Mouse (Mus musculus): ENCODE data around the gene Ncoa1. TPM values are rescaled to one million over a fixed set of nuclear protein-coding genes. Genes with fewer than 3 reads are reported as not detected.

Gene Ncoa1
- total and polyA plus RNA-seq, 2 experiments, result 9.3 TPM

GRCm38 (mm10) chr12:4480250-4480649, 3.3 kb upstream of the Ncoa1 start:
- Histone ChIP-seq H3K4me3 (ENCODE audit: insufficient read depth, low read depth, low read length) (no peak overlapping the region), H3K79me2 (ENCODE audit: control insufficient read depth, insufficient read depth, low read length) (peaks cover 15% of the 10 kb centered on the region), H3K27ac (replicated peaks; ENCODE audit: insufficient read depth, low read depth, low read length) (no peak overlapping the region), H3K27me3 (ENCODE audit: control insufficient read depth, insufficient read depth, low read length) (no peaks in the 10 kb centered on the region), H3K9ac (ENCODE audit: low read depth, low read length) (no peak overlapping the region), H3K36me3 (ENCODE audit: control insufficient read depth, insufficient read depth, low read length) (no peaks in the 10 kb centered on the region), H3K4me1 (ENCODE audit: control insufficient read depth, insufficient read depth, low read length) (peaks cover 4% of the 10 kb centered on the region)
- 90% methylated on average over 4 of the region's 4 CpGs for WGBS
- no peak for DNase-seq (ENCODE audit: extremely low read depth, low read depth, low spot score)
- TF ChIP-seq CTCF (IDR thresholded peaks at IDR 0.05; ENCODE audit: low read depth, low read length) (no peak), POLR2A (IDR thresholded peaks at IDR 0.05; ENCODE audit: extremely low read depth, insufficient read depth, low read length) (no peak)

- DNase-seq (ENCODE audit: extremely low read depth, low read depth, low spot score), result no peak
- Histone ChIP-seq H3K27me3 (ENCODE audit: control insufficient read depth, insufficient read depth, low read length) (no peaks in the 10 kb centered on the region), H3K4me1 (ENCODE audit: control insufficient read depth, insufficient read depth, low read length) (peaks cover 4% of the 10 kb centered on the region), H3K9ac (ENCODE audit: low read depth, low read length) (no peak overlapping the region), H3K79me2 (ENCODE audit: control insufficient read depth, insufficient read depth, low read length) (peaks cover 15% of the 10 kb centered on the region), H3K4me3 (ENCODE audit: insufficient read depth, low read depth, low read length) (no peak overlapping the region), H3K36me3 (ENCODE audit: control insufficient read depth, insufficient read depth, low read length) (no peaks in the 10 kb centered on the region), H3K27ac (replicated peaks; ENCODE audit: insufficient read depth, low read depth, low read length) (no peak overlapping the region)
- WGBS, result 92% methylated on average over 3 of the region's 3 CpGs
- TF ChIP-seq CTCF (IDR thresholded peaks at IDR 0.05; ENCODE audit: low read depth, low read length) (no peak), POLR2A (IDR thresholded peaks at IDR 0.05; ENCODE audit: extremely low read depth, insufficient read depth, low read length) (no peak)
These were observed 2.3 kb upstream of the Ncoa1 start for GRCm38 (mm10) chr12:4479171-4479881.

GRCm38 (mm10) chr12:4477941-4478795, 1.2 kb upstream of the Ncoa1 start:
- H3K9ac ChIP-seq (ENCODE audit: low read depth, low read length), result no peak overlapping the region
- no peak overlapping the region for H3K27ac ChIP-seq (replicated peaks; ENCODE audit: insufficient read depth, low read depth, low read length)
- H3K4me1 ChIP-seq (ENCODE audit: control insufficient read depth, insufficient read depth, low read length), result peaks cover 4% of the 10 kb centered on the region
- H3K36me3 ChIP-seq (ENCODE audit: control insufficient read depth, insufficient read depth, low read length), result no peaks in the 10 kb centered on the region
- no peaks in the 10 kb centered on the region for H3K27me3 ChIP-seq (ENCODE audit: control insufficient read depth, insufficient read depth, low read length)
- 91% methylated on average over 6 of the region's 6 CpGs for WGBS
- H3K79me2 ChIP-seq (ENCODE audit: control insufficient read depth, insufficient read depth, low read length), result peaks cover 23% of the 10 kb centered on the region
- DNase-seq (ENCODE audit: extremely low read depth, low read depth, low spot score), result no peak
- TF ChIP-seq CTCF (IDR thresholded peaks at IDR 0.05; ENCODE audit: low read depth, low read length), result no peak
- TF ChIP-seq POLR2A (IDR thresholded peaks at IDR 0.05; ENCODE audit: extremely low read depth, insufficient read depth, low read length), result no peak
- H3K4me3 ChIP-seq (ENCODE audit: insufficient read depth, low read depth, low read length), result no peak overlapping the region

GRCm38 (mm10) chr12:4476291-4476831, 621 bp downstream of the Ncoa1 start:
- no peaks in the 10 kb centered on the region for H3K27me3 ChIP-seq (ENCODE audit: control insufficient read depth, insufficient read depth, low read length)

GRCm38 (mm10) chr12:4475251-4475993, 1.6 kb downstream of the Ncoa1 start:
- peaks cover 4% of the 10 kb centered on the region for H3K4me1 ChIP-seq (ENCODE audit: control insufficient read depth, insufficient read depth, low read length)
- no peak for DNase-seq (ENCODE audit: extremely low read depth, low read depth, low spot score)
- H3K79me2 ChIP-seq (ENCODE audit: control insufficient read depth, insufficient read depth, low read length), result peaks cover 29% of the 10 kb centered on the region
- H3K27me3 ChIP-seq (ENCODE audit: control insufficient read depth, insufficient read depth, low read length), result no peaks in the 10 kb centered on the region
- H3K9ac ChIP-seq (ENCODE audit: low read depth, low read length), result peak overlapping the region; percentile 98; the same call in 1 of the 2 replicates
- 39% methylated on average over 18 of the region's 18 CpGs for WGBS
- no peaks in the 10 kb centered on the region for H3K36me3 ChIP-seq (ENCODE audit: control insufficient read depth, insufficient read depth, low read length)
- TF ChIP-seq POLR2A (IDR thresholded peaks at IDR 0.05; ENCODE audit: extremely low read depth, insufficient read depth, low read length) (no peak), CTCF (IDR thresholded peaks at IDR 0.05; ENCODE audit: low read depth, low read length) (no peak)
- H3K4me3 ChIP-seq (ENCODE audit: insufficient read depth, low read depth, low read length), result no peak overlapping the region
- H3K27ac ChIP-seq (replicated peaks; ENCODE audit: insufficient read depth, low read depth, low read length), result no peak overlapping the region

More at GRCm38 (mm10) chr12:4476291-4476831, 621 bp downstream of the Ncoa1 start:
- 12% methylated on average over 65 of the region's 73 CpGs for WGBS
- TF ChIP-seq POLR2A (IDR thresholded peaks at IDR 0.05; ENCODE audit: extremely low read depth, insufficient read depth, low read length), result no peak
- no peak for TF ChIP-seq CTCF (IDR thresholded peaks at IDR 0.05; ENCODE audit: low read depth, low read length)
- Histone ChIP-seq H3K36me3 (ENCODE audit: control insufficient read depth, insufficient read depth, low read length) (no peaks in the 10 kb centered on the region), H3K9ac (ENCODE audit: low read depth, low read length) (peak overlapping the region; percentile 98), H3K4me1 (ENCODE audit: control insufficient read depth, insufficient read depth, low read length) (peaks cover 4% of the 10 kb centered on the region), H3K4me3 (ENCODE audit: insufficient read depth, low read depth, low read length) (peak overlapping the region; percentile 97), H3K79me2 (ENCODE audit: control insufficient read depth, insufficient read depth, low read length) (peaks cover 29% of the 10 kb centered on the region), H3K27ac (replicated peaks; ENCODE audit: insufficient read depth, low read depth, low read length) (no peak overlapping the region; the same call in none of the 2 replicates)
- DNase-seq (ENCODE audit: extremely low read depth, low read depth, low spot score), result no peak

Measured in liver, adult 2 months (tissue).